Mouse (Mus musculus) neural tube, embryonic 15.5 days (tissue): ENCODE results near the gene Rpl39. TPM values are rescaled to one million over a fixed set of nuclear protein-coding genes. Genes with fewer than 3 reads are reported as not detected.

Experiments used
- ATAC-seq: fragments of 200-750 bp; cut with Nextera tagmentation; 2 replicates; pipeline ENCODE4 v1.8.0; 2017; ENCODE audit warnings: mild to moderate bottlenecking, moderate TSS enrichment, moderate library complexity; ENCODE audit not compliant: low FRiP score
- H3K27ac ChIP-seq: fragments of 300-500 bp; sonication (generic); replicated peaks from 2 replicates; pipeline ENCODE4 v1.5.1; 2015; ENCODE audit warnings: mild to moderate bottlenecking, inconsistent platforms
- H3K27me3 ChIP-seq: fragments of 300-500 bp; sonication (generic); replicated peaks from 2 replicates; pipeline ENCODE4 v1.6.1; 2015; ENCODE audit warnings: inconsistent platforms
- H3K36me3 ChIP-seq: fragments of 300-500 bp; sonication (generic); 2 replicates; pipeline ENCODE4 v1.6.1; 2015; ENCODE audit warnings: inconsistent platforms
- H3K4me1 ChIP-seq: fragments of 300-500 bp; sonication (generic); 2 replicates; pipeline ENCODE4 v1.6.1; 2015; ENCODE audit warnings: inconsistent platforms
- H3K4me2 ChIP-seq: fragments of 300-500 bp; sonication (generic); 2 replicates; pipeline ENCODE4 v1.6.1; 2015; ENCODE audit warnings: inconsistent platforms, mild to moderate bottlenecking, moderate library complexity
- H3K4me3 ChIP-seq: fragments of 300-500 bp; sonication (generic); replicated peaks from 2 replicates; pipeline ENCODE4 v1.5.1; 2015; ENCODE audit warnings: mild to moderate bottlenecking, inconsistent platforms
- H3K9ac ChIP-seq: fragments of 300-500 bp; sonication (generic); replicated peaks from 2 replicates; pipeline ENCODE4 v1.6.1; 2015; ENCODE audit warnings: mild to moderate bottlenecking, inconsistent platforms
- H3K9me3 ChIP-seq: fragments of 300-500 bp; sonication (generic); replicated peaks from 2 replicates; pipeline ENCODE4 v1.6.1; 2016; ENCODE audit warnings: inconsistent platforms
- WGBS: fragments of 180-500 bp; shearing (Covaris S2); methylation state at CpG from one replicate; pipeline ENCODE4 v1.1.7; 2015; ENCODE audit warnings: mixed read lengths; 5-methylcytosine and 5-hydroxymethylcytosine counted together
- polyA plus RNA-seq: library from polyadenylated mRNA; unstranded; fragments of >200 nt; fragmentation: Nextera tagmentation; extraction: Ambion mirVana; gene quantifications from 2 replicates; pipeline ENCODE4 v1.2.1, GENCODE M21; 2015

Rpl39 gene
- polyA plus RNA-seq, 1 experiment from 2014 or later: 318 TPM

DNA sequence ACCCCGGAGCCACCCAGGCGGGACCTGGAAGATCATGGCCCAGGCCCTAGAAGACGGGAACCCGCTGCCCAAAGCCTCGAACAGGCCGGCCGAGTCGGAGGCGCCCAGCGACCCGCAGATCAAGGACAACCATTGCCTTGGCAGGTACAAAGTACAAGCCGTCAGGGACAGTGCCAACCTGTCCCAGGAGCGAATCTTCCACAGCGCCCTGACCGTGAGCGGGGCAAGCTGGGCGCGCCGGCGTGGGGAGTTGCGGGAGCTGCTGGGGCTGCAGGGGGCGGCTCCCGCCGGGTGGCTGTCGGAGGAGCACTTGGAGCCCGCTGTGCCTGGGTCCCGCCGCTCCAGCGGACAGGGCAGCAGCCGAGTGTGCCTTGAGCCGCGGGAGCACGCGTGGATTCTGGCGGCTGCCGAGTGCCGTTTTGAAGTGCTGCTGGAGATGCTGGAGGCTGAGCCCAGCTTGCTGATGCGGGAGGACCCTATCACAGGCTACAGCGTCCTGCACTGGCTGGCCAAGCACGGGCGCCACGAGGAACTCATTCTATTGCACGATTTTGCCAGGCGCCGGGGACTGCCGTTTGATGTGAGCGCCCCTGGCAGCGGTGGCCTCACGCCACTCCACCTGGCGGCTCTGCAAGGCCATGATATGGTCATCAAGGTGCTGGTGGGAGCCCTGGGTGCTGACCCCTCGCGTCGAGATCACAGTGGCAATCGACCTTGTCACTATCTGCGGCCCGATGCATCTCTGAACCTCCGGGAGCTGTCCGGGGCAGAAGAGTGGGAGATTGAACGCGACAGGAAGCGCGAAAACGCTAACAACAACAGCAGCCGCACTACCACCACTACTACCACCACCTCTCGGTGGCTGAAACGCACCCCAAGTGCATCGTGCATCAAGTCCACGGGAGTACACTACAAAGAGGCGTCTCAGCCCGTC, 36.0 kb downstream of the Rpl39 start:
- ATAC-seq: peak; percentile 55; the same call in 1 of the 2 replicates
- Histone ChIP-seq H3K36me3 (no peaks in the 10 kb centered on the region), H3K9me3 (no peaks in the 10 kb centered on the region), H3K27me3 (peaks cover 11% of the 10 kb centered on the region; the same call in 1 of the 2 replicates), H3K4me3 (peak overlapping the region; percentile 39), H3K9ac (peak overlapping the region; percentile 37; the same call in 1 of the 2 replicates), H3K4me2 (peak overlapping the region; percentile 82), H3K27ac (no peak overlapping the region), H3K4me1 (peaks cover 14% of the 10 kb centered on the region)
- WGBS: 26% methylated on average over 70 of the region's 70 CpGs

DNA sequence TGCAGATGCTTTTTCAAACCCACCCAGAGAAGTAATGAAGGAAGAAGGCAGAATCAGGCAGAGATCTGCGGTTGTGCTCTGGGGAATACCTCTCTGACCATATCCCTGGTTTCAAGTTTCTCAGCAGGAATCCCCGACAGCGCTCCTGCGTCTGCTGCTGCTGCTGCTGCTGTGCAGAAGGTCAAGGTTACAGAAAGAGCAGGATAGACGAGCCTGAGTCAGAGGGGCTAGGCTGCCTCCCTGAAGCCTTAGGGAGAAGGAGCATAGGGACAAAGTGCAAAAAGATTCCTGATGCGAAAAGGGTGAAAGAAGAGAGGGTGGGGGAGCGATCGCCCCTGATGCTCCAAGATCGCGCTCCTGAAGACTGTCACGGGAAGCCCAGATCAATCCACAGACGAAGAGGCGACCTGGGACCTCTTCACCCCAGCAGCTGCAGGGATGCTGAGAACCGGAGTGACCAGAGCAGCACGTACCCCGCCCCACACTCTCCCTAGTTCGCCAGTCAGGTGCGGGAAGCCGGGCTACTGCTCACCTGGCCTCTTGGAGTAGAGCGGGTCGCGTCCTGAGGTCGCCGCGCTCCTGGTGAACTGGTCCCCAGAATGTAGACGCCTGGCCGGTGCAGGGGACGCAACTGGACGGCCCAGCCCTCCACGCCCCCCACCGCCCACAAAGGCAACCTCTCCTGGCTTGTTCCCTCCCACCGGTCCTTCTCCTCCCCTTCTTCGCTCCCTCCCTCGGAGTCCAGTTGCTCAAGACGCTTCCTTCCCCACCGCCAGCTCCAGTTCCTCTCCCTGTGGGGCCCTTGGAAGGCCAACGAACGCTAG, 36.9 kb downstream of the Rpl39 start, which contains the start of gene Sowahd:
Gene Sowahd, plus strand, starts transcription at position 780 of the 824 bp plus-strand sequence.
- 25% methylated on average over 38 of the region's 38 CpGs for WGBS
- peak within 1 kb of the TSS; percentile 39 for H3K4me3 ChIP-seq
- peaks cover 11% of the 10 kb centered on the region; the same call in 1 of the 2 replicates for H3K27me3 ChIP-seq
- no peak within 1 kb of the TSS for H3K27ac ChIP-seq
- no peaks in the 10 kb centered on the region for H3K36me3 ChIP-seq
- no peaks in the 10 kb centered on the region for H3K9me3 ChIP-seq
- H3K4me1 ChIP-seq: peaks cover 14% of the 10 kb centered on the region
- peak within 1 kb of the TSS; percentile 37; the same call in 1 of the 2 replicates for H3K9ac ChIP-seq
- ATAC-seq: peak; percentile 45; the same call in 1 of the 2 replicates
- H3K4me2 ChIP-seq: peak within 1 kb of the TSS; percentile 82

DNA sequence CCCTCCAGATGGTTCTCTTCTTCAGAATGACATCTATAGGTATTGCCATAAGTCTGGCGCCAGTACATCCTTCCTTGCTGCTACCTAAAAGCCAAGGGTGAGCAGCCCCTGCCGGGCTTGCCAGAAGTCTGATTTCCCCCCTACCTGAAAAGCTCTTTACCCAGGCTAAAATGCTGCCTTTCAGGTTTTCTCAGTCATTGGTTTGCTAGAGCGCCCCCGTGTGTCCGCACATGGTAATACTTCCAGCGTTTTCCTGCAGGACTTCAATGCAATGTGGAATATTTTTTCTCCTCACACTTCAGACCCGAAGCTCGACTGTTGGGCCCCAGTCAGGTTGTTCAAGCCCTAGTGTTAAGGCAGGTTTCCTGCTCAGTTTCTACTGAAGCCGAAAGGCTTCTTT, 42.5 kb downstream of the Rpl39 start:
- no peak overlapping the region for H3K9ac ChIP-seq
- peaks cover 7% of the 10 kb centered on the region; the same call in 1 of the 2 replicates for H3K27me3 ChIP-seq
- WGBS: 22% methylated on average over 9 of the region's 9 CpGs
- no peak overlapping the region for H3K4me2 ChIP-seq
- no peak overlapping the region for H3K4me3 ChIP-seq
- H3K4me1 ChIP-seq: no peaks in the 10 kb centered on the region
- no peaks in the 10 kb centered on the region for H3K36me3 ChIP-seq
- no peak for ATAC-seq
- no peaks in the 10 kb centered on the region for H3K9me3 ChIP-seq
- no peak overlapping the region for H3K27ac ChIP-seq

Other genes with a start within 250 kb of the Rpl39 start
- 115 and 117 TPM in 2 replicates for gene Ube2a, start 211.5 kb downstream of the Rpl39 start, polyA plus RNA-seq
- gene C330007P06Rik, start 211.3 kb downstream of the Rpl39 start, polyA plus RNA-seq: 24.2 and 27.6 TPM in 2 replicates
- gene Nkrf, start 182.5 kb downstream of the Rpl39 start, polyA plus RNA-seq: 18.3 and 19.5 TPM in 2 replicates
- 72.2 TPM in 2 replicates for gene Sept6, start 93.6 kb downstream of the Rpl39 start, polyA plus RNA-seq
- not detected in 2 replicates for gene Sowahd, start 36.6 kb downstream of the Rpl39 start, polyA plus RNA-seq
- gene Upf3b, start 24.9 kb upstream of the Rpl39 start, polyA plus RNA-seq: 29.4 and 31.9 TPM in 2 replicates
- 22.1 and 22.2 TPM in 2 replicates for gene Nkap, start 41.4 kb upstream of the Rpl39 start, polyA plus RNA-seq
- gene Akap14, start 83.4 kb upstream of the Rpl39 start, polyA plus RNA-seq: 0.14 and 0.29 TPM in 2 replicates
- gene Ndufa1, start 105.8 kb upstream of the Rpl39 start, polyA plus RNA-seq: 742 and 895 TPM in 2 replicates
- gene Rnf113a1, start 105.8 kb upstream of the Rpl39 start, polyA plus RNA-seq: 23.7 and 27.3 TPM in 2 replicates
- gene Gm9, start 125.6 kb upstream of the Rpl39 start, polyA plus RNA-seq: not detected in 2 replicates
- not detected in 2 replicates for gene Rhox1, start 136.9 kb upstream of the Rpl39 start, polyA plus RNA-seq
- gene Rhox2a, start 159.6 kb upstream of the Rpl39 start, polyA plus RNA-seq: not detected in 2 replicates
- not detected in 2 replicates for gene Rhox3a, start 164.5 kb upstream of the Rpl39 start, polyA plus RNA-seq
- not detected in 2 replicates for gene Rhox4a, start 179.9 kb upstream of the Rpl39 start, polyA plus RNA-seq